Mouse (Mus musculus): ENCODE data around the gene Slc25a54.

Slc25a54 gene

DNA sequence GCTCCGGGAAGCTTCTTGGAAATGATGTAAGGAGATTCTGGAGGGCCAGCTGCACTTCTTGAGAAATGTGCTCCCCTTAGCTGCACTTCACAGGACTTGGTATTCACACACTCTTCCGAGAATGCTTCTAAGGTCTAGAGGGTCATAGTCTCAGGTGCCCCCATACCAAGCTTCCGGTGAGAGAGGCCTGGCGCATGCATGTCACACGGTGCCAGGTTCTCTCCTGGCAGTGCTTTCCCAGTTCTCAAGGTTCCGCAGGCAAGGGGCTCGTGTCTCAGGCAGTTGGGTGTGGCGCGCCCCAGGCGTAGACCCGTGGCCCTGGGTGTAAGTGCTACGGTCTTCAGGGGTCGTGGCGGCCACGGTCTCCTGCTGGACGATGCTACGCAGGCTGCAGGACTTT is at the start of gene Slc25a54:
Gene Slc25a54, plus strand, starts transcription at position 301 of the 400 bp plus-strand sequence.
- DNase-seq (ENCODE audit: low spot score in 2 of 2) = no peak

DNA sequence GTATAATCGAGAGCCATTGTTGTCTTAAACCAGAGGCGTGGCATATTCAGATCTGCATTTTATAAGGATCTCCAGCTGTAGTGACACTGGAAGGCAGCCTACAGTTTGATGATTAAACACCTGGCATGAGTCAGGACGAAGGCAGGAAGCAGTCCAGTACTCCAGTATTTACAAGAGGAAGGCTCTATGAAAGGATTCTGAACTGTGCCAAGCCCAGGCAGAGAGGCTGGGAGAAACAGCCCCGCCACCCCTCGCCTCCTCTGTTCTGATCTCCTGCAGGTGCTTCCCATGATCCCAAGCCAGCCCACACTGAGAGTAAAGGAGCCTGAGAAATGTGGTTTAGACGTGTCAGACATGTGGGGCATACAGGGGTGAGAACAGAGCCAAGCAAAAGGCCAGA is 49.5 kb upstream of the Slc25a54 start:
- no peak for DNase-seq (ENCODE audit: low spot score in 2 of 2)

DNA sequence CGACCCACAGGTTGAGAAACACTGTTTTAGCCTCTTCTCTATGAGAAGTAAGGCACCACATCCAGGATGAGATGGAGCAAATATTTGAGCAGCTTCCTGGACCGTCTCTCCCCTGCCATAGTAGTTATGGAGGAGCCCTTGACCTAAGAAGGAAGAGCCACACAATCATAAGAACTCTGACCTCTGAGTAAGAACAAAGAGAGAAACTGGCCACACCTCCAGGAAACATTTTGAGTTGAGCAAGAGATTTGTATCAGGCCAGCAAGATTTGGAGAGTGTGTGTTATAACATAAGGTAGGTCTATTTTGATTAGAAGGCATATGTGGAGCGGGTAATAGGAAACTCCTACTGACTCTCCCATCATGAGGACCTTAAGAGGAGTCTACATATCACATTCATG is 48.6 kb upstream of the Slc25a54 start:
- DNase-seq (ENCODE audit: low spot score in 2 of 2) = no peak

DNA sequence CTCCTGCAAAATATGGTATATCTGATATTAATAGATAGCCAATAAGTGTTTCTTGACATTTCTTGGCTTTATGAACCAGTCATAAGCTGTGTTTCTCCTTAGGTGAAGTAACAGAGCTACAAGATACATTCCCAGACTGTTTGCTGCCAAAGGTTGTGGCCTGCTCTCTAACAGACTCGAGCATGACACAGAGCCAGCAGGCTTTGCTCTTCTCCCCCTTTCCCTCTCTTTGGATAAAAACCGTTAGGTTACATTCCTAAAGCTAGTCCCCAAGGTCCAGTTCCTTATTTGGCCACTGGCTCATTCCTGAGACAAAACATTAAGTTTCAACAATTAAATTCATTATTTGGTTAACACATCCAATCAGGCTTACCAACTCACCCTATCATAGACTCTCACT is 48.0 kb upstream of the Slc25a54 start:
- no peak for DNase-seq (ENCODE audit: low spot score in 2 of 2)

DNA sequence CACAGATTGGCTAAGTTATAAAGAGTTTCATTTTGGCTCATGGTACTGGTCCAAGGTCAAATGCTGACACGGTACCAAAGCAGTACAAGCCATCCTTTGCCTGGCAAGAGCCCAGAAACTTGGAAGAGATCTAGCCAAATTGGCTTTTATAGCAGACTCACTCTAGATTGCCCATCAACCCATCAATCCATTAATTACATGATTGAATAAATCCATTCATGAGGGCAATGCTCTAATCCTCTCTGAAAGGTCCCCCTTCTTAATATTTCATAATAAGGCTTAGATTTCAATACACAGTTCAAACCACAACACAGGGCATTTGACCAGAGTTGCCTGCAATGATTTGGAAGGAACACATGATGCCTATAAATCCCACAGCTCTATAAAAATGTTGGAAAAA is 45.9 kb upstream of the Slc25a54 start:
- DNase-seq (ENCODE audit: low spot score in 2 of 2) = no peak

DNA sequence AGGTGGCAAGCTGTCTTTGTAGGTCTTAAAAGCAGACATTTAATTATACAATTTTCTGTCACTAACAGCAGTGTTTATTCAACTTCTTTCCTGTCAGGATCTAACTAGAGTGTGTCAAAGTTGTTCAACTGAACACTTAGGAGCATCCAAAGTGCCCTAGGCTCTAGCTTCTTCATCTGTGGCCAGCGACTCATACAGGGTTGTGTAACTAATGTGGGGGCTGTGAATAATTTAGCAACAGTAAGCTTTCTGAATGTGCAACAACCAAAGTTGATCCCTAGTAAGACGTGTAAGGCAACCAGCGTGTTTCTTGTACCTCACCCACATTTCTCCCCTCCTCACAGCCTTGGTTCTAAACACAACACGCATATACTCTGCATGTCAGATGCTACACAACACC is 39.4 kb upstream of the Slc25a54 start:
- no peak for DNase-seq (ENCODE audit: low spot score in 2 of 2)

DNA sequence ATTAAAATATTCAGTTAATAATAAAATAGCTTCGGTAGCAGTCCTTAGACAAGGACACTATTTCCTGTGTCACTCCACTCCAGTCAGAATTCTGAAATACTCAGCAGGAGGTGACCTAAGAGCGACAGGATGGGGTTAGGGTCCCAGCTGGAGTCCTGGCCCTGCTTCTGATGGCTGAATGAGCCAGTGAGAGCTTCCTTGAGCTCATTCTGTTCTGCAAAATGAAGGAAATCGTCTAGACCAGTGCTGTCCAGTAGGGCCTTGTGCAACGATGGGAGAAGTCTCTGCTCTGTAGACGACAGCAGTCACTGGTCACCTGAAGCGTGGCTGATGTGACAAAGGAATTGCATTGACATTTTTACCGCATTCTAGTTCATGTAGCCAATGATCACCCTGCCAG is 36.9 kb upstream of the Slc25a54 start:
- DNase-seq (ENCODE audit: low spot score in 2 of 2) = no peak

DNA sequence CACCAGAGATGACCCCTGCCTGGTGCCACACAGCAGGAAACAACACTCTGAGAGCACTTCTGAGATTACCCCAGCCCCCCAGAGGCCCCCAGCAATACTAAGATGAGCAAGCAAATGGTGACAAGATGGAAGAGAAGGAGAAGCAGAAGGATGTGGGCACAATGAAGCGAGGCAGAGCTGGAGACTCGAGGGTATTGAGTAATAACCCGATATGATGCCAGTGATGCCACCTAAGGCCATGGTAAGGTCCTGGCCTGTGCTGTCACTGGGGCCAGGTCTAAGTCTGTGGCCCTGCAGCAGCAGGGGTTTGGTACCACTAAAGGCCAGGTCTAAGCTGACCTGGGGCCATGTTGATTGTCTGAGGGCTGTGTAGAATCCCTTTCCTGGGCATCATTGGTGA is 33.8 kb upstream of the Slc25a54 start:
- DNase-seq (ENCODE audit: low spot score in 2 of 2) = no peak

DNA sequence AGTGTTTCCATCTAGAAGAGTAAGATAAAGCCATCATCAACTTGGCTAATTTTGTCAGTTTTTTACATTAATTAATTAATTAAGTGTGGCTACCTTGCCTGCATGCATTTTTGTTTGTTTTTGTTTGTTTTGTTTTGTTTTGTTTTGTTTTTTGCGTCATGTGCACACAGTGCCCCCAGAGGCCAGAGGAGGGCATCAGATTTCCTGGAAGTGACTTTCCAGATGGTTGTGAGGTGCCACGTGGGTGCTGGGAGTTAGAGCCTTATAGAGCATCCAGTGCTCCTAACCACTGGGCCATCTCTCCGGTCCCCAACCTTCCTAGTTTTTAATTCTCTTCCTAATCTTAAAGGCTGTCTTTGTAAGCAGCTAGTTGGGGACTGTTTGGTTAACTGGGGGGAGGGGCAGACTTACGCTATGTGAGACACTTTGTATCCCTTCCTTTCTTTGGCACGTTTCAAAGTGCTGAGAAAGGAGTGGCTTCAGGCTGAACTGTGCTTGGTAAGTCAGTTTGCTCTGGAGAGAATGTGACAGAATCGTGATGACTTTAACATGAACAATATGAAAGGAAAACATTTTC is 32.5 kb upstream of the Slc25a54 start:
- no peak for DNase-seq (ENCODE audit: low spot score in 2 of 2)

DNA sequence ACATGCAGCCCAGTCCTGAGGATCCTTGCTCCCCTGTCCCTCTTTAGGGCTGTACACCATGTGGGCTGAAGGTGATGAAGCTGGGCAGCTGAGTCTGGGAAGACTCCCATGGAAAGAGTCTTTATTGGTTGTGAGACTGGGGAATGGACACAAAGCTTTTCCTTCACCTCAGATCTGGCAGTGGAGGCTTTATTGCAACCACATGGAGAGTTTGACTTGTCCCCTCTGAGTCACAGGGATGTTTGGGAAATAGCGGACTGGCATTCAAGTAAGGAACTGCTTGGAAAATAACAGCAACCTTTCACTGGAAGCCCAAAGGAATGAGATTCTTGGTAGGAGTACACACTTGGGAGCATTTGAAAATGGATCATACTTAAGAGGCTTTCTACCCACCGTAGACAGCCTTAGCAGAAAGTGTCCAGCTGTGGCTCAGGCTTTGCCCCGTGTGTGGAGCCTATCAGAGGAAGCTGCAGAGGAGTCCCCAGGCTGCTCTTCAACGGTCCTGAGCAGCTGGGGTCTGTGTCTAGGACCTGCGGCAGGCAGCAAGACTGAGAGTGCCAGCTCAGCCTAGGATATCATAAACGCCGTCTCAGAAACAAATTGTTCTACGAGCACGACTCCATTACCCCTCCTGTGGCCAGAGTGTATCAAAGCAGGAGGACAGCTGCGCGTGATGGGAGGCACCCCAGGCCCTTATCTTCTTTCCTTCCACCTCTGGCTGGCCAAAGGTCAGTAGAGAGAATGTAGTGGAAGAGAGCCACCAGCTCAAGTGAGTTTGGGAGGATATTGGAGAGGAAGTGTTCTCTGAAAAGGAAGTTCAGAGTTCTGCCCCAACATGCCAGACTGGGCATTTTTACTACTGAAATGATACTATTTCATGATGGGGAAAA is 29.0 kb upstream of the Slc25a54 start:
- no peak for DNase-seq (ENCODE audit: low spot score in 2 of 2)

DNA sequence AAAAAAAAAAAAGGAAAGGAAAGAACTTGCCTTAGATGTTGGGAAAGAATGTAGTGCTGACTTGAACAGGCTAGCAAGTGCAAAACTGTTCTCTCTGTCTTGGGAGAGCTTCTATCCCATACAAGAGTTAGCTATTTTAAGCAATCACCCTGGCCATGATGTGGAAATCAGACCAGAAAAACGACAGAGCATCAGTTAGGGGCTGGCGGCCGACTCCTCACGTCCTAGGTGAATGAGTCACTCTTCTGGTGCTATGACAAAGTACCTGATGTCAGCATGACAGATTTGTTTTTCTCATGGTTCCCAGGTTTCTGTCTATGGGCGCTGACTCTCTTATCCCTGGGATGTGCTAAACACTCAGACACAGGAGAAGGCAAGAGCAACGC is 28.3 kb upstream of the Slc25a54 start:
- no peak for DNase-seq (ENCODE audit: low spot score in 2 of 2)

DNA sequence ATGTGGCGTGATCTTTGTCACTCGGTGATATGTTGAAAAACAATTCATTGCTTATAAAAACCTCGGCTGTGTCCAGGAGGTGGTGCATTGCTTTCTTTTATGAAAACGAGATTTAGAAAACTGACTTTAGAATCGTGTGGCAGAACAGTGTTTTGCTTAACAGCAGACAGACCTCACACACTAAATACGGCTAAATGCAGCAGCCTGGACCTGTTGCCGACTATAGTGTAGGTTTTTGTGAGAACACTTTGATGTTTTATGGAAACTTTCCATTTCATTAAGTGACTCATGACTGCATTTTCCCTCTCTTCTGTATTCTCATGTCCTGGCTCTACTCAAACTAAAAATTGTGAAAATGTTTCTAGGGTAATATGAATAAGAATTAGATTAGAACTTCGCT is 20.4 kb upstream of the Slc25a54 start:
- DNase-seq (ENCODE audit: low spot score in 2 of 2) = no peak

DNA sequence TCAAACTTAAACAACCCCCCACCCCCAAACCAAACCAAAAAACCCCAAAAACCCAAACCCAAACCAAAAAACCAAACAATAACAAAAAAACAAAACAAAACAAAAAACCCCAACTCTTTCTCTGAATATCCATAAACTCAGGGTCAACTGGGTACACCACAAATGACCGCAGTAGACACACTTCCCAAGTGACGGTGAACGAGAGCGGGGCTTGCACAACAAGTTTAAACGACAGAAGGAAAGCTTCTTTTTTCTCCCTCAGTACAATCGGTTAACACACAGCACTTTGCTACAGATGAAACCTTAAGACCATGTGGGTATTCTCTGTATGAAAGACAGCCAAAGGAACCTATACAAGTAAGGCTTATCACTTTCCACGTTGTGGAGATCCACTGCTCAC is 17.9 kb upstream of the Slc25a54 start:
- DNase-seq (ENCODE audit: low spot score in 2 of 2) = no peak

DNA sequence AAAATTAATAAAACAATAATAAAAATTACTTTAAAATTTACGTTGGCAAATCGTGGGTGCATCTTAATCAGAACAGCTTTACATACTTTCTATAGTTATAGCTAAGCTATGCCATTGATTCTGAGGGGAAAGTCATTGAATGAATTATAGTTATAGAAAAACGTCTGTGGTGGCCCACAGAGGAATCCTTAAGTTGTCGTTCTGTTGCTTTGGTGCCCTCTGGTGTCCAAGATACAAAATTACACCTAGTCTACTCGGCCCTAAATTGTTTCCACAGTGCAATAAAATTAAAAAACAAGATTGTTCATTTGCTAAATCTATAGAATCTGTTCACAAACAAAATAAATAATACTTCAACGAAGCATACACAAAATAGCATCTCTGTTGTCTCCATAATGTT is 17.3 kb upstream of the Slc25a54 start:
- no peak for DNase-seq (ENCODE audit: low spot score in 2 of 2)

DNA sequence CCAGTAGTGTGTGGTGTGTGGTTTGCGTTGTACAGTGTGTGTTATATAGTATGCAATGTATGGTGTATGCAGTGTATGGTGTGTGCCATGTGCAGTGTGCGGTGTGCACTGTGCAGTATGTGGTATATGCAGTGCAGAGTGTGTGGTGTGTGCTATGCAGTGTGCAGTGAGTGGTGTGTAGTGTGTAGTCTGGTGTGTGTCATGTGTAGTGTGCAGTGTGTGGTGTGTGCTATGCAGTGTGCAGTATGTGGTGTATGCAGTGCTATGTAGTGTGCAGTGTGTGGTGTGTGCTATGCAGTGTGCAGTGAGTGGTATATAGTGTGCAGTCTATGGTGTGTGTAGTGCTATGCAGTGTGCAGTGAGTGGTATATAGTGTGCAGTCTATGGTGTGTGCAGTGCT is 4.1 kb downstream of the Slc25a54 start:
- no peak for DNase-seq (ENCODE audit: low spot score in 2 of 2)

DNA sequence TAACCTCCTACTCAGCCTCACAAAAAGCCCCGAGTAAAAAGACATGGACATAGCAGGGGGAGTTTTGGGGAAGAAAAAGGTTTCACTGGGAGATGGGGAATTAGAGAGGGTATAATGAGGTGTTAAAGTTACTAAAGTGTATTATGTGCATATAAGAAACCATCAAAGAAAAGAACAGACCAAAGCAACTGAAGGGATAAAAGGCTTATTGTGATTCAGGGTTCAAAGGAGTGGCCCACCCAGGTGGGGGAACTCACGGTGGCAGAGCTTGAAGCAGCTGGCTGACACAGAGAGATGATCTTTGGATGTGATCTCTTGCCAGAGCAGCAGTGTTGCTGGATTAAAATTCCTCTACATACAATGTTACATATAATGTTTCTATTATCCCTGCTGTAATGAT is 8.2 kb downstream of the Slc25a54 start:
- DNase-seq (ENCODE audit: low spot score in 2 of 2) = no peak

DNA sequence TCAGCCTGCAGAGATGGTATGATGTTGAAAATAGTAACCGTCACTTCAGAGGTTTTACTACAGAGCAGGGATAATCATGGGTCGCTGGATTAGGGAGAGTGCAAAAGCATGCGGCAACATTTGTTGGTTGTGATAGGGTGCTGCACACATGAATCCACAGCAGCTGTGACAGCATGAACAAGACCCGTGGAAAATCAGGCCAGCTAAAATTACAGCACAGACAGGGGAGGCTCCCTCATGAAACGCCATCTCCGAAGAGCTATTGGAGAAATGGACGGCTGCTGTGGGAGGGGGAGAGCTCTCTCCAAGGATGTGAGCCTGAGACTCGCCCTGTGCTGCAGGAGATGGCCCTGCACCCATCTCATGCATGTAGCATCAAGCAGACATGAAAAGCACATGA is 24.4 kb downstream of the Slc25a54 start:
- no peak for DNase-seq (ENCODE audit: low spot score in 2 of 2)

DNA sequence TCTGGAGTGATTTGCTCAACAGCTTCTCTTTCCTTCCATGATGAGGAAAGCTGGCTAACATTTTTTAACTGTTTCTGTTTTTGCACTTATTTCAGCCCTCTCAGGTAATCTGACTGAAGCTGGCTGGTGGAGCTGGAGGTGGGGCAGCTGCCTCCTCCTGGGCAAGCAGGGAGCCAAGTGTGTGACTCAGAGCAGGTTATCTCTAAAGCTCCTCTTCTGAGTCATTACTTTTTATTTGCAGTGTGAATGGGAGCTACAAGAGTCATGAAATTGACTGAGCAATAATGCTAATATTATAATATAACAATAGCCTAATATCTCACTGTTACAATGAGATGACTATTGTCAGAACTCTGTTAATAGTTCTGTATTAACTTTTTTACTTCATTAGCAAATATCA is 36.9 kb downstream of the Slc25a54 start:
- DNase-seq (ENCODE audit: low spot score in 2 of 2) = no peak

DNA sequence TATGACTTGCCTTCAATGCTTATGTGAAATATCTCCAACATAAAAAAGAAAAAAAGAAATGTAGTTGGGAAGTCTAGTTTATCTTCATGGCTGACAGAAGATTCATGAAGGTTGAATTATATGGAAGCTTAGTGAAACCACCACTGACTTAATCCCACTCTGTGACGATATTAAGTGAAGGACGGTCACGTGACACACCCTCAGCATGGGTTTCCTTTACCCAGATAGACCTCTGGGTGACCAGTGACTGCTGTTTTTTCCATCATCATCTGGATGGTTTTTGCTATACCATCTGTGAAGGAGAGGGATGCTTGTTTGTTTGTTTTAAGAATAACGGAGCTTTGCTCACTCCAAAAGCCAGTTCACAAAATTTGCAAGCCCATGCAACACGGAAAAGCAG is 39.3 kb downstream of the Slc25a54 start:
- DNase-seq (ENCODE audit: low spot score in 2 of 2) = no peak

DNA sequence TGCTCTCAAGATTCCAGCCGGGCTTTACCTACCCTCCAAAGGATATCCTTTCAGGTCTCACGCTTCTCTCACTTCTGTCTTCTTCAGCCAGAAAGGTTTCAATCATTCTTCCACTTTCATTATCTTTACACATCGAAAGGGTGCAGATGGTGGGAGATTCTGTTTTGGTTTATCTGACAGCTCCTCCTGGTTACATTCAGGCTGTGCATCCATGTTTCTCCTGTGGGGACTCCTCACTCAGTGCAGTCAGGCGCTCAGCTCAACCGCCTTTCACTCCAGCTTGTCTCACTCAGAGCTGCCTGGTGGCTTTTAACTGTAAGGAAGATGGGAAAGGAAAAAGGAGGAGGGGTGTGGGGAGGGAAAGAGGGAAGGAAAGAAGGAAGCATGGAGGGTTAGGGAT is 39.7 kb downstream of the Slc25a54 start:
- no peak for DNase-seq (ENCODE audit: low spot score in 2 of 2)

DNA sequence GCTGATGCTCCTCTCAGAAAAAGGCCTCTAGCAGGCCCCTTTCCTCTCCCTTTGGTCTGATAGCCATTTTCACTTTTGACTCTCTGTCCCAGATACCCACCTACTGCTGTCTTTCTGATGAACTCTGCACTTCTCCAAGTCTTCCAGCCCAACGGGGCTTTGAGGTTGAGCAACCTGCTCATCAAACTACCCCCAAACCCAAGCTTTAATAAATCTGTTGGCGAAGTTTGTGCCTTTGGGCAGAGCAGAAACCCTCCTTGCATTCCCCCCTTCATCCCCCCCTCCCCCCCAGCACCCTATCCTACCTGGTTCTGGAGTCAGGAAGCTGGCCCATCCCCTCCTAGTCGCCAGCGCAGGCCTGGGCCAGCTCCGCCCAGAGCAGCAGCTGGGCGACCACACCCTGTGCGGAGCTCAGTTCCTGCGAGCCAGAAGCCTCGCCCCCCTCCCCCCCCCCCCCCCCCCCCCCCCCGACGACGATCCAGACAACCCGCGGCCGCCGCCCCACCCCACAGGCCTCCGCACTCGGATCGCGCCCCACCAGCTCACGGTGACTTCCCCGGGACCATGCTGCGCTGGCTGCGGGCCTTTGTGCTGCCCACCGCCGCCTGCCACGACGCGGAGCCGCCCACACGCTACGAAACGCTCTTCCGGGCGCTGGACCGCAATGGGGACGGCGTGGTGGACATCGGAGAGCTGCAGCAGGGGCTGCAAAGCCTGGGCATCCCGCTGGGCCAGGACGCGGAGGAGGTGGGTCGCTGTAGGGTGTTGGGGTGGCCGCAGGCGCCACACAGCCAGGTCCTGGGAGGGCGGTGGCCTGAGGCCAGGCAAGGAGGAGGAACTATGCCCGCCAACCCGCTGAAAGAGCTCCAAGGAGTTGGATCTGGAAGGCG is 42.6 kb downstream of the Slc25a54 start, which contains the start of gene Slc25a24:
Gene Slc25a24, plus strand, starts transcription at position 509 of the 890 bp plus-strand sequence.
- peak in 1 of 2 experiments; percentile 11 for DNase-seq (ENCODE audit: low spot score in 2 of 2)

DNA sequence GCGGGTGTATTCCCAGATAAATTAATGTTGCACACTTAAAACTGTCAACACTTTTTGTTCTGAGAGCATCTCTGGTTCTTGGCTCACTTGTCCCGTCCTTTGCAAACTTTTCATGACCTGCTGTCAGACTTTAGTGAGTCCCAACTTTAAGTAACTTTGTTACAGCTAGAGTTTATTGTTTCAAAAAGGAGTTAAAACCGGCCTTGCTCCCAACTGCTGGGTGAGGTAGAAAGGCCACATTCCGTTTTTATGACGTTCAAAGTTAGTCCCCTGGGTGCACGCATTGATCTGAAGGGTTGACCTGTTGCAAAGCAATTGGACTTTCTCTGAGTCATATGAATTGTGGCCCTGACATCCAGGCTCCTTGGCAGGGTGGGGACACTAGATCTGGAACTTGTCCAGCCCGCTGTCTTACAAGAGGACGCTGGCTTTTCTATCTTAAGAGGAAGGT is 43.3 kb downstream of the Slc25a54 start:
- no peak for DNase-seq (ENCODE audit: low spot score in 2 of 2)

Measured in frontal cortex, postnatal 14 days (tissue).